Mouse (Mus musculus) bone marrow, adult 2 months (tissue): ENCODE measurements around the gene Fam117b. TPM values are rescaled to one million over a fixed set of nuclear protein-coding genes. Genes with fewer than 3 reads are reported as not detected.

Experiments used
- H3K27ac ChIP-seq: fragments of 200-500 bp; 2 replicates; pipeline ENCODE4 v1.5.1; 2012; ENCODE audit warnings: low read depth, mild to moderate bottlenecking, control low read depth, inconsistent platforms, low read length; ENCODE audit not compliant: control insufficient read depth, poor library complexity, insufficient read depth
- H3K4me1 ChIP-seq: fragments of 200-500 bp; 2 replicates; pipeline ENCODE4 v1.6.1; 2011; ENCODE audit warnings: low read length; ENCODE audit not compliant: control insufficient read depth, insufficient read depth
- H3K4me3 ChIP-seq: fragments of 200-500 bp; replicated peaks from 2 replicates; pipeline ENCODE3; 2011; ENCODE audit warnings: mild to moderate bottlenecking, low read depth, low read length, control low read depth; ENCODE audit not compliant: control insufficient read depth
- CTCF ChIP-seq: fragments of 200-500 bp; IDR thresholded peaks from 2 replicates; pipeline ENCODE4 v1.5.1; 2011; ENCODE audit warnings: low read length, control low read depth; ENCODE audit not compliant: control insufficient read depth, insufficient read depth
- POLR2A ChIP-seq: fragments of 200-500 bp; IDR thresholded peaks from 2 replicates; pipeline ENCODE4 v1.6.1; 2011; ENCODE audit warnings: low read depth, mild to moderate bottlenecking, control low read depth, low read length, borderline replicate concordance; ENCODE audit not compliant: control insufficient read depth
- WGBS: fragments of 180-500 bp; shearing (Covaris S2); methylation state at CpG from one replicate; pipeline ENCODE4 v1.1.7; 2018; 5-methylcytosine and 5-hydroxymethylcytosine counted together
- polyA plus RNA-seq: library from polyadenylated mRNA; stranded (reverse); fragments of >200 nt; gene quantifications from 2 replicates; pipeline ENCODE4 v1.2.4, GENCODE M21; 2011; ENCODE audit warnings: low replicate concordance; ENCODE audit not compliant: missing spikeins, insufficient read depth, insufficient read length

Gene Fam117b
- polyA plus RNA-seq, 1 experiment: 12.0 TPM

GRCm38 (mm10) chr1:59906819-59907521 is 5.8 kb upstream of the Fam117b start:
- no peak overlapping the region for H3K27ac ChIP-seq
- no peak for TF ChIP-seq POLR2A
- TF ChIP-seq CTCF: no peak
- H3K4me3 ChIP-seq: no peak overlapping the region
- H3K4me1 ChIP-seq: peaks cover 1% of the 10 kb centered on the region; the same call in 1 of the 2 replicates
- WGBS: 60% methylated on average over 13 of the region's 13 CpGs

- Histone ChIP-seq H3K27ac (no peak overlapping the region), H3K4me3 (no peak overlapping the region), H3K4me1 (peaks cover 1% of the 10 kb centered on the region; the same call in 1 of the 2 replicates)
- WGBS: 0% methylated on average over 2 of the region's 2 CpGs
- TF ChIP-seq POLR2A: no peak
- TF ChIP-seq CTCF: no peak
These were observed 5.1 kb upstream of the Fam117b start for GRCm38 (mm10) chr1:59907700-59908099.

GRCm38 (mm10) chr1:59910941-59911340 is 1.9 kb upstream of the Fam117b start:
- H3K27ac ChIP-seq: no peak overlapping the region
- 95% methylated on average over 1 of the region's 1 CpGs for WGBS
- no peak overlapping the region for H3K4me3 ChIP-seq
- TF ChIP-seq CTCF (no peak), POLR2A (no peak)
- H3K4me1 ChIP-seq: peaks cover 1% of the 10 kb centered on the region; the same call in 1 of the 2 replicates

GRCm38 (mm10) chr1:59913195-59913868 is 526 bp downstream of the Fam117b start:
- Histone ChIP-seq H3K4me3 (peak overlapping the region; percentile 82), H3K4me1 (peaks cover 1% of the 10 kb centered on the region; the same call in 1 of the 2 replicates), H3K27ac (peak overlapping the region; percentile 99)
- TF ChIP-seq CTCF: no peak
- no peak for TF ChIP-seq POLR2A
- under 1% methylated on average over 98 of the region's 98 CpGs for WGBS

GRCm38 (mm10) chr1:59913869-59914225 is 1.0 kb downstream of the Fam117b start:
- Histone ChIP-seq H3K4me3 (peak overlapping the region; percentile 82), H3K27ac (peak overlapping the region; percentile 99), H3K4me1 (peaks cover 1% of the 10 kb centered on the region; the same call in 1 of the 2 replicates)
- WGBS: under 1% methylated on average over 12 of the region's 12 CpGs
- no peak for TF ChIP-seq CTCF
- TF ChIP-seq POLR2A: no peak

- 28% methylated on average over 3 of the region's 3 CpGs for WGBS
- Histone ChIP-seq H3K27ac (no peak overlapping the region; the same call in 1 of the 2 replicates), H3K4me3 (no peak overlapping the region), H3K4me1 (peaks cover 1% of the 10 kb centered on the region; the same call in 1 of the 2 replicates)
- TF ChIP-seq POLR2A: no peak
- TF ChIP-seq CTCF: no peak
These were observed 2.0 kb downstream of the Fam117b start for GRCm38 (mm10) chr1:59914799-59915198.

GRCm38 (mm10) chr1:59915843-59916610 is 3.2 kb downstream of the Fam117b start:
- TF ChIP-seq POLR2A (no peak), CTCF (no peak)
- 49% methylated on average over 10 of the region's 10 CpGs for WGBS
- Histone ChIP-seq H3K27ac (no peak overlapping the region), H3K4me1 (peaks cover 1% of the 10 kb centered on the region; the same call in 1 of the 2 replicates), H3K4me3 (no peak overlapping the region)

- 40% methylated on average over 3 of the region's 3 CpGs for WGBS
- TF ChIP-seq CTCF: no peak
- TF ChIP-seq POLR2A: no peak
- peaks cover 1% of the 10 kb centered on the region; the same call in 1 of the 2 replicates for H3K4me1 ChIP-seq
These were observed 4.6 kb downstream of the Fam117b start for GRCm38 (mm10) chr1:59917401-59917800.

More at GRCm38 (mm10) chr1:59917401-59917800, 4.6 kb downstream of the Fam117b start:
- H3K27ac ChIP-seq: no peak overlapping the region
- H3K4me3 ChIP-seq: no peak overlapping the region
